Mouse (Mus musculus): ENCODE data around the gene Ppp1r12b.

GRCm38 (mm10) chr1:134763250-134763649 is 192.5 kb downstream of the Ppp1r12b start:
- TF ChIP-seq REST (IDR thresholded peaks at IDR 0.05; ENCODE audit: insufficient read depth, insufficient read length), result no peak
- TF ChIP-seq MYOD1 (IDR thresholded peaks at IDR 0.05; ENCODE audit: control insufficient read depth in 1 of 3, insufficient read length in 2 of 3, low read depth in 2 of 3), result no peak
